Mouse (Mus musculus): ENCODE measurements around the gene Ceacam18.
A peak's percentile ranks its signal among the peaks of the same experiment; 100 is the strongest.
"Not testable (repeated sequence)": the region's sequence is repeated elsewhere in the genome, so short reads cannot be mapped to it uniquely, and the experiment has no call there.

The Ceacam18 gene

GRCm38 (mm10) chr7:43671064-43671808 lies 36.7 kb downstream of the Ceacam18 start:
- DNase-seq: no peak

DNA sequence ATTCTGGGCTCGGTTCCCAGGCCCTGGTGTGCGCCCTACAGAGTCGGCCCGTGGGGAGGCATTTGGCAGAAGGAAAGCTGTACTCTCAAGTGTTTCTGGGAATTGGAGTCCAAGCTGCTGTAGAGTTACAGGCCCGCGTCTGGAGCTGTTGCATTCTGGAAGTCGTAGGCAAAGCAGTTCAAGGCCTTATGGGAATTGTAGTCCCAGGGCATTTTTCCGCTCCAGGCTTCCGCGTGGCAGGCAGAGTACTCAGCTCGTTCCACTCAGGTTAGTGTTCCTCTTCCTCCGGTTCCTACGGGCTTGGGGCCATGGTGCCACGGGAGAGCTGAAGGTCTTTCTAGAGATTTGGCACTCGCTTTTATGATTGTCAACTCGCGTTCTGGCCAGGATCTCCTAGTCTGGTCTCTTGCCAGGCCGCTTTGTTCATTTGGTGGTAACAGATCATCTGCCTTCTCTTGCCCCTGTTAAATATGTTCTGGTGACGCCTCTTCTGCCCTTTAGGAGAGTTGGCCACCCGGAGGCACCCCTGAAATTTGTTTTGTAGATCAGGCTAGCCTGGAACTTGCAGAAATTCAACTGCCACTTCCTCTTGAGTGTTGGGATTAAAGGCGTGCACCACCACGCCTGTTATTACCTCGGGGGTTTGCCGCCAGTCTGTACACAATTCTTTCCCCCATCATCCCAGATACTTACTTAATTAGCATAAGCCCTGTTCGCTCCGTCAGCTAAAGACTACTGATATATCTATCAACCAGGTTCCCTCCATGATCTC lies 37.5 kb downstream of the Ceacam18 start, which contains the start of gene Ctu1:
Ctu1 (plus strand) TSS at position 208 of the 772 bp plus-strand sequence.
- peak; percentile 86 to 92 for DNase-seq

DNA sequence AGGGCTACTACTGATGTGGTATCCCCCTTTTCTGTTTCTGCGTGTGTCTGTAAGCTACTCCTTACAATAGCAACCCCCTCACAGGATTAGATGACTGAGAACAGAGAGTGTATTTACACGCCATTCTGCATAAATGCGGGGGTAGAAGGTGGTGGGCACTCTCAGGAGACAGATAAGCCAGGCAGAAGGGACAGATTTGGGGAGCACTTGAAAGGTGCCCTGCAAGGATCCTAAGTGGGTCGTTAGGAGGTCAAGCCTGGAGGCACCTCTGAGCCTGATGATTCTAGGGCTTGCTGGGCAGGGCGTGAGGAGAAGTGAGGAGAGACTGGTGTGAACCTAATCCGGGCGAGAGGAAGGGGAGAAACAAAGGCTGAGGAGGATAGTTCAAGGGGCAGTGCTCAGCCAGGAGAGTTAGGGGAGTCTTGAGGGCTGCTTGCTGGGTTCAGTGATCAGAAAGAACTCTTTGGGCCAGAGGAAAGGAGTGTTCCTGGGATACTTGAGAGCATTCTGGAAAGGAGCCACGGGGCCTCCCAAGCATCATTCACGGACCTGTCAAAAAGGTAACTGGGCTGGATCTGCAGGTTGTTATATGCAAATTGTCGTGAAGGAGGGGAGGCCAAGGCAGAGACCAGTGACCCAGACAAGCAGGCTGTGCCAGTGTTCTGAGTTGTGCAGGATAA lies 38.2 kb downstream of the Ceacam18 start:
- DNase-seq: no peak

DNA sequence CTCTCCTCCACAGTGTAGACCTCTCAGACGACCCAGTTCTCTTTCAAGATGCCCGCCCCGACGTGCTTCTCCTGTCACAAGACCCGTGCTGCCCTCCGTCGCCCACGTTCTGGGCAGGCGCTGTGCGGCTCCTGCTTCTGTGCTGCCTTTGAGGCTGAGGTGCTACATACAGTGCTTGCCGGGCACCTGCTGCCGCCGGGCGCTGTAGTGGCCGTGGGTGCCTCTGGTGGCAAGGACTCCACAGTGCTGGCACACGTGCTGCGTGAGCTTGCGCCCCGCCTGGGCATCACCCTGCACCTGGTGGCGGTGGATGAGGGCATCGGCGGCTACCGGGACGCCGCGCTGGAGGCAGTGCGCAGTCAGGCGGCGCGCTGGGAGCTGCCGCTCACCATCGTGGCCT lies 40.6 kb downstream of the Ceacam18 start:
- no peak for DNase-seq

DNA sequence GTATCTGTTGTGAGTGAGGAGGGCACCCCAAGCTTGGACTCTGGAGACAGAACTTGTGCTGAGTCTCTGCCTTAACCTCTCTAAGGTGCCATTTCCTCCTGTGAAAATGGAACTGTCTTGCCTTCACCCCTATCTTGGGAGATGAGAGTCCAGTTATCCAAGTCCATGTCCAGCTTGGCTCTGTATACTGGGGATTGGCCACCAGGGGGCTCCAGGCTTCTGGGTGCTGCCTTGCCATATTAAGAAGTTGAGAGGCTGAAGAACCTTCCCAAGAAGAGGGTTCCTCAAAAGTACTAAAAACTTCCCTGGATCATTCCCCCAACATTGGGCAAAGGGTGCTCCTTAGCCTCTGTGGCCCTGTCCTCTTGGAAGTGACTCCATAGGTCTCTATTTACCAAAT lies 44.0 kb downstream of the Ceacam18 start:
- DNase-seq: peak in 1 of 2 experiments; percentile 31

DNA sequence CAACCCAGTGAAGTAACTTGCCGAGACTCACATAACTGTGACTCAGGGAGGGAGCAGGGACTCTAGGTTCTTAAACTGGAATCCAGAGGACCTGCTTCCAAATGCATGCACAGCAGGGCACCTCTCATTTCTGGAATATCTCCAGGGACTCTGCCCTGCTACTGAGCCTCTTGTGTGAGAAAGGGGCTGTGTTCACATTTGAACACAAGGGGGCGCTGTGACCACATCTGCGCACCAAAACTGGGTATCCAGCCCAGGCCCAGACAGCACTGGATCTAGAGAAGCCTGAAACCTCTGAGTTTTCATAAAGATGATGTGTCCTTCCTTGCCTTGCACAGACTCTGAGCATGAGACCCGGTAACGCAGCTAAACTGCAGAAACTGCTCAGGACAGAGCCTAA lies 46.5 kb downstream of the Ceacam18 start:
- peak; percentile 28 to 36 for DNase-seq

- not testable (repeated sequence) for DNase-seq
These were observed 48.0 kb downstream of the Ceacam18 start for GRCm38 (mm10) chr7:43682511-43682910.

DNA sequence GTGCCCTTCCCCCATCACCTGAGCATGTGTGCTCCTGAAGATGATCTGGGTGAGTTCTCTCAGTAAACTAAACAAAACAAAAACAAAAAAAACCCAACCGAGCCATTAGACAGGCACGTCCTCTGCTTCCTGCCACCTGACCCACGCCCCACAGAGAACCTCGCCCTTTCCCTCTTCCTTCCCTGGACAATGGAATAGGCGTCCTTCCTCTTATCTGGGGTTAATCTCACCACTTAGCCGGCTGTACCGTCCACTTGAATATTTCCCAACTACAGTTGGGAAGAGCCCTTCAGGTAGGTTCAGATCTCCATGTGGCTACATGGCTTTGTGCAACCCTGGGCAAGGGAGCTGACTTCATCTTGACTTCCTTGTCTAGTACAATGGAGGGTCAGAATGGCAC lies 50.6 kb downstream of the Ceacam18 start:
- DNase-seq: no peak

DNA sequence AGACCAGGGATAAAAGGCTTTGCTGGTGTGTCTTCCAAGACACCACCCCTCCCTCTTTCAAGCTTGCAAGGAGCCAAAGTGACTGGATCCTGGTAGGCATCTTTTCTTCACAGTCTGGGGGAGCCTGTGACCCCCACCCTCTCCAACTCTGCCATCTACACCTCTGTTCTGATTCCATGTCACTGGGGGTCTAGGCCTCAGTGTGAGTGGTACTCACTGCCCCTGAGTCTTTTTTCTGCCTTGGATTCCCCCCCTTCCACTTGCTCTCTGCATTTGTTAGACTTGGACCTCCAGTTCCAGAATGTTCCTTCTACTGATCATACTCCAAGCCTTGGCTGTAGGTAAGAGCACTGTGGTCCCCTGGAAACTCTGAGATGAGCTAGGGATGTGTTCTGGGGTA lies 55.6 kb downstream of the Ceacam18 start, which contains the start of gene Klk14:
Klk14 (plus strand) TSS at position 301 of the 400 bp plus-strand sequence.
- no peak for DNase-seq
